Mouse (Mus musculus) retina, postnatal 7 days (tissue): ENCODE data around the gene Snrnp70.
A peak's percentile ranks its signal among the peaks of the same experiment; 100 is the strongest.
"Not testable (repeated sequence)": the region's sequence is repeated elsewhere in the genome, so short reads cannot be mapped to it uniquely, and the experiment has no call there.

Experiments
- DNase-seq: peaks from one replicate; pipeline ENCODE4 v3.0.0-alpha.2; 2012; ENCODE audit warnings: low read depth, low spot score

Gene Snrnp70

DNA sequence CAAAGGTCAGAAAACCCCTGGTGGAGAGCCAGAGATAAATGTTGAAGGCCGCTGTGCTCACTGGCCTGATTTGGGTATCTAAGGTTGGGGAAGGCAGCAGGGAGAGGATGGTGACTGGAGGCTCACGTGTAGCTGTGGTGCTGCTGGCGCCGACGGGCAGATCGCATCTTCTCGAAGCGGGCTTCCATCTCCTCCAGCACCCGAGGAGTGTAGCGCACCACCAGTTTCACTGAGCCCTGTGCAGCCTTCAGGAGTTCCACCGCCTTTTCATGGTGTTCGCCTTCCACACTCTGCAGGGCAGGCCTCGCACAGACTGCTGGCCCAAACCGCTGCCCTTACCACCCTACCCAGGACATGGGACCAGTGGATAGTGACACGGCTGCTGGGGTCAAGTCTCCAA is 27.4 kb downstream of the Snrnp70 start:
- DNase-seq, result no peak

DNA sequence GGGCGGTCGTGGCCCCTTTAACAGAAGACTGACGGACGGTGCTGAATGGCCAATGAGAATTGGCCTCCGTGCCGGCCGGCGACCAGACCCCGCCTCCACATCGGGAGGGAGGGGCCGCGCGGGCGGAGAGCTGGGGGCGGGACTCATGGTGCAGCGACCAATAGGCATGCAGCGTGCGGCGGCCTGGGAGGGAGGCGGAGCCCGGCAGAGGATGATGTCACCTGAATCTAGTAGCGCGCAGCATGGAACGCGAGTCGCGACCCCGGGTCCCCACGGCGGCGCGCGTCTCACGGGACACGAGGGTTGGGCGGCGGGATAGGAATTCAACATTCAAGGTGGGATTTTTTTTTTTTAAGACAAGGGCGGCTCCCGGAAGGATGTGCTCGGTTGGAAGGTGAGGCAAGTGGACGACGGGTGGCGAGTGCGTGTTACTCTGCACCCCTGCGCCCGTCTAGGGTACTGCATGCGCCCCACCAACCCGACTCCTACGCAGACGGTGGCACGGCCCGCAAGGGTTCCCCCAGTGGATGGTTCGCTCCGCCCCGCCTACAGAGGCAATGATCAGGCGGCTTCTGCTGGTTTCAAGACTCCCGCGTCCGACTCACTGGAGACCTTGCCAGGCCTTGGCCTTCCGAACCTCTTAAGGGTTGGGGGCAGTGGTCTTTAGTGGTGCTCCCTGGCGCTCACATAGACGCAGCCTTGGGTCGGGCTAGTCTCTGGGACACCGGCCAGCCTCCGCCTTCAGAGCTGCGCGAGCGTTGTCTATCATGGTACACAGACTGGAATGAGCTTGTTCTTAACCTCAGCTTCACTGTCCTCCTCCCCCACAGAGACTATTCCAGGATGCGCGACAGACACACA is 28.3 kb downstream of the Snrnp70 start:
- DNase-seq, result peak; percentile 95

- DNase-seq, result no peak
These were observed 28.9 kb downstream of the Snrnp70 start, which contains the start of gene Ppfia3 for GRCm38 (mm10) chr7:45366652-45367019. Gene Ppfia3, minus strand, starts transcription at chr7:45367019.

DNA sequence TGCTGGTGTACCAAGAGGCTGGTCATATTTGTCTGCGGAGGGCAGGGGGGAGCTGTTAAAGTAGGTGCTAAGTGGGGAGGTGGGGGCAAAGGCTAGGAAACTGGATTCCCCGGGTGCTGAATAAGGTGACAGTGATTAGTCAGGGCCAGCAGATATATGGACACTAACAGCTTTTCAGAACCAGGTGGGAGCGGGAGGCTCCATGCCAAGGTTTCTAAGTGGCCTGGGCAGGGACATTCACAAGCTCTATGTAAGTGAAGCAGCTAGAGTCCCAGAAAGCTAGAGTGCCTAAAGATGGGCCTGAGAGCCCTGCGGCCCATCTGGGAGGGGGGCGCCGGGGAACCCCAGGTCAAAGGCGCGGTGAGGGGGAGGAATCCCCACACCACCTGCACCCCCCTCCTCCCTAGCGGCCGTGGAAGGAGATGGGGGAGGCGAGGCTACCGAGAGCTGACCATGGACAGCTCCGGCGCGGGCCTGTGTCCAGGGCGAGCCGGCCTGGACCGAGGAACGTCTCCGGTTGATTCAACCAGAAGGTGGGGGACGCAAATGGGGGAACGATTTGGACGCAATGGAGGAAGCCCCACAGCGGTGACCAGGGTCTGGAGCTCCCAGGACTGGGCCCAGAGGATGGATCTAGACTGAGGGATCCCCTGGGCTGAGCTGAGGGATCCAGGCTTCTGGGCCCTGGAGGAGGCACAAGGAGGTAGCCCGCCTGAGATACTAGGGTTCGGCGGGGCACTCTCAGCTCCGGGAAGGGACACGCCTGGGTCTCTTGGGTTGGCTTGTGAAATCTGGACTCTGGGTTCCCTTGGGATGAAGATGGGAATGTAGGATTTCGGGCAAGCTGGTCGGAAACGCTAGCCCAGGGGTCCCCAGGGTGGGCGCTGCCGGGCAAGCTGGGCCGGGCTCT is 29.5 kb downstream of the Snrnp70 start:
- DNase-seq, result no peak

GRCm38 (mm10) chr7:45363983-45364382 is 31.6 kb downstream of the Snrnp70 start:
- DNase-seq, result no peak

DNA sequence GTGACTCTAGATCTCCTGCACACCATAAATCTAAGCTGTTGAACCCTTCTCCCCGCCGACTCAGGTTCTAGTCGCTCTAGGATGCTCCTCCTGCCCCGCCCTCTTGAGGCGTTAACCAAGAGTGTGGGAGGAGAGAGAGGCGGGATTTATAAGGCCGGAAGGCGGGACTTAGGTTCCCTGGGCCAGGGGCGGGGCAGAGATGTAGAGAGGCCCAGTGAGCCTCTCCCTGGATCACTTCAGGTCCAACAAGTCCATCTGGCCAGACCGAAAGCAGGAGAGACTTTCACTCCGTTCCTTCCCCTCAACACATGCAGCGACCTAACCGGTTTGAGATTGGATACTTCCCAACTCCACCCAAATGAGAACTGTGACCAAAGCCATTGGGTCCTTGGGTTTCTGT is 32.7 kb downstream of the Snrnp70 start:
- no peak for DNase-seq

DNA sequence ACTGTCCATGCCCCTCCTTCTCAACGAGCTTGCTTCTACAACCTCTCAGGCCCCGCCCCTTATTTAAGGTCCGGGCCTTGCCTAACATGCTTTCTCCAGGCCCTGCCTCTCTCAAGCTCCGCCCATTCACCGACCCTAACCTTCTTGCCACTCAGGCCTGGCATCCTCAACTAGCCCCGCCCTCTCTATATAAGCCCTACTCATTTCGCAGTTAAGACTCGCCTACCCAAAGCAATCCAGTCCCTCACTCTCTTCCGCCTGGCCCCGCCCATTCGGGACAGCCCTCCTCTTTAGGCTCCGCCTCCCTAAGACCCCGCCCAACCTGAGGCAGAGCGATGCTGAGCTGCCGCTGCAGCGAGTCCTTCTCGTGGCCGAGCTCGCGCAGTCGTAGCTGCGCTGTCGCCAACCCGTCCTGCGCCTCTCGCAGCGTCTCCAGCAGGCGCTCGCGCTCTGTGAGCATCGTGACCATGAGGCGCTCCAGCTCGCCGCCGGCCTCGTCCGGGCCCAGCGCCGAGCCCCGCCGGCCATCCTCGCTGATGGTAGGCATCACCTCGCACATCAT is 34.2 kb downstream of the Snrnp70 start:
- peak; percentile 78 for DNase-seq

DNA sequence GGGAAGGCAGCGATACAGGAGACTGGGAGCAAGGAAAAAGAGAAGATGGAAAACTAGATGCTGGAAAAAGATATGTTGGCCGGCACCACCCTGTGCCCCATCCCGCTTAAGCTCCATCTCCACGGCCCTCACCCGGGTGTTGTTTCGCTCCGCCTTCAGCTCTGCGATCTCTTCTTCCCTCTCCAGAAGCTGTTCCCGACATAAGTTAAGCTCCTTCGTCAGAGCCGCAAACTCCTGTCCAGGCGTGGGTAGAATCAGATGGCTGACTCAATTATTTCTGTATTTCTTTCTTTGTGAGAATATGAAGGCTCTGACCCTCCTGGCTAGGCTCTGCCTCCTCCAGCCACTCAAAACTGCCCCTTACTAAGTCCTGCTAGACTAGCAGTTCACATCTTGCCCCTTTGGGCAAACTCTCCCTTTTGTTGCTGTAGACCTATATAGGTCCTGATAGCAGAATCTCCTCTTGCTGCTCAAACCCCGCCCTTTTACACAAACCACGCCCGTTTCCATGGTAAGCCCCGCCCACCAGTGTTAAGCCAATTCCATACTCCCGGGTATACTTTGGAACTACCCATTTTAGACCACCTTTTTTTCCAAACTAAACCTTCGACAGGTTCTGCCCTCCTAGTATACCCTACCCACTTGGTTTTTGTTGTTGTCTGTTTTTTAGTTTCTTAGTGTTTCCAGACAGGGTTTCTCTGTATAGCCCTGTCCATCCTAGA is 35.0 kb downstream of the Snrnp70 start:
- no peak for DNase-seq

- not testable (repeated sequence) for DNase-seq
These were observed 36.5 kb downstream of the Snrnp70 start for GRCm38 (mm10) chr7:45359081-45359480.

DNA sequence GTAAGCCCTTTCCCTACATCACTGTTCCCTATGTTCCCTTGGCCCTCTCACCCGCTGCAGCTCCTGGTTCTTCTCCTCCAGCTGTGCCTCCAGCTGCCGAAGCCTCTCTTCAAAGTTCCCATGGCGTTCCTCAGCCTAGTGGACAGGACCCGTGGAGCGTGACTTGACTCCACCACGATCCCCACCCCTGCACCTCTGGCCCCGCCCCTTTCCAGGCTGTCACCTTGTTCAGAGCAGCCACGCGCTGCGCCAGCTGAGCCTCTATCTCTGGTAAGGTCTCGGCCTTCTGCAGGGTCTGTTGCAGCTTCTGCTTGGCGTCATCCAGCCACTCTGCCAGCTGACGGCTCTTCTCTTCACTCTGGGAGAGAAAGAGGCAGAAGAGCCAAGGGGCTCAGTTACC is 39.5 kb downstream of the Snrnp70 start:
- DNase-seq, result no peak

GRCm38 (mm10) chr7:45355318-45356020 is 40.1 kb downstream of the Snrnp70 start:
- DNase-seq, result no peak

DNA sequence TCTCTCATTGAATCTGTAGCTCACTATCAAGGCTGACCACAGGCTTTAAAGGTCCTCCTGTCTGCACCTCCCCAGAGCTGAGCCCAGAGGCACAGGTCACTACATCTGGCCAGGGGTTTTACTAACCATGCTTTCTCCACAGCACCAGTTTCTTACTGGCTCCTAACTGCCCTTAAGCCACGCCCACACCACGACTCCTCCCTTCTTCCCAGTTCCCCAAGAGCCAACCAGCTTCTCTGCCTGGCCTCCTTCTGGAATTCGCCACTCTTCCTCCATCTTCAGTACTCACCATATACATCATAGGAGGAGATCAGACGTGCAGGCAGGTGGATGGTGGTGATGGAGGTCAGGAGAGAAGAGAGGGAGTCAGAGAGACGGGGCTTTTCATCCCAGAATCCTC is 42.5 kb downstream of the Snrnp70 start:
- no peak for DNase-seq

GRCm38 (mm10) chr7:45346905-45347304 is 48.6 kb downstream of the Snrnp70 start:
- DNase-seq, result no peak

GRCm38 (mm10) chr7:45343543-45343942 is 52.0 kb downstream of the Snrnp70 start:
- DNase-seq, result no peak

DNA sequence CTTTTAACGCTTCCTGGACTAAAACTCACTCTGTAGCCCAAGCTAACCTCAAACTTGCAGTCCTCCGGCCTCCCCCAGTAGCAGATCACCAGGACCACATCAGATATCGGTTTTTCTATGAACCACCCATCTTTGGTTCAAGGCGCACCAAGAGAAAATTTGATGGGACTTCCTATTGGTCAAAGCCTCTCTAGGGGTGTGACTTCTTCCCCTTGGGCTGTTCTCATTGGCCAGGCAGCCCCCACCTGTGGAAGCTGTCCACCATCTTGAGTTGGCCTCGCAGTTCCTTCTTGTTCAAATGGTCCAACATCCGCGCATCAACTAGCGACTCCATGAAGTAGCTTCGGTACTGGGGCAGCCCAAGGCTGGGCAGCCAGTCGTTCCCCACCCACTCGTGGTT is 53.5 kb downstream of the Snrnp70 start:
- no peak for DNase-seq

DNA sequence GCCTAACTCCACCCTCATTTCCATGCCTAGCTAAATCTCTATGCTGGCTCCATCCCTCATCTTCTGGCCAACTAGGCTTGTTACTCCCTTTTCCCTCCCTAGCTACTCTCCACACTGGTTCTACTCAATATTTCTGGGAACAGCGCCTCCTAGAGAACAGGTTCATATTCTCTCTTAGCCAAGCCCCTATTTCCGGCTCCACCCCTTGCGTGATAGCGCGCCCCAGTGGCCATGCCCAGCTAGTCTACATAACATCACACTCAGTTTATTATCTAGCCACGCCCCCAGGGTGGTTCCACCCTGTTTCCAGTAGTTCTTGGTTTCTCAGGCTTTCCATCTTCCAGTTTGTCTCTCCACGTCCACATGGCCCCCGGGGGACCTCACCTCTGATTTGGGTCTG is 54.2 kb downstream of the Snrnp70 start:
- peak; percentile 75 for DNase-seq

GRCm38 (mm10) chr7:45340669-45341068 is 54.9 kb downstream of the Snrnp70 start:
- DNase-seq, result no peak

DNA sequence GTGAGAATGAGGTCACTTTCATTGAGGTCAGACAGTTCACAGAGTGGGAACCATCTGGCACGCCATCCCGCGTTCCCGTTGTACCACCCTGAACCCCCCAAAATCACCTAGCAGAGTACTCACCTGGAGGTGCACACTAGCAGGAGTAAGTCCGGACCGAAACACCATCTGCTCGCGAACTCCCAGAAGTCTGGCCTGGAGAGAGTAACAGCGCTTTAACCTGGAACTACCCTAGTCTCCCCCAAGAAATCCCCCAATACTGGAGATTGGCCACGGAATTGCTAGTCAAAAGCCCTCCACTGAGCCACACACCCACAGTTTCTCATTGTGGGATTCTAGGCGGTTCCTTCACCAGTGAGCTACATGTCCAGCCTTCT is 55.5 kb downstream of the Snrnp70 start:
- no peak for DNase-seq

GRCm38 (mm10) chr7:45339410-45340065 is 56.0 kb downstream of the Snrnp70 start:
- DNase-seq, result peak; percentile 54

GRCm38 (mm10) chr7:45338161-45338911 is 57.2 kb downstream of the Snrnp70 start:
- no peak for DNase-seq
